Mouse (Mus musculus): ENCODE measurements around the gene Meis2. TPM values are rescaled to one million over a fixed set of nuclear protein-coding genes. Genes with fewer than 3 reads are reported as not detected.

The Meis2 gene
- polyA plus RNA-seq, 1 experiment from 2014 or later: 8.2 TPM

DNA sequence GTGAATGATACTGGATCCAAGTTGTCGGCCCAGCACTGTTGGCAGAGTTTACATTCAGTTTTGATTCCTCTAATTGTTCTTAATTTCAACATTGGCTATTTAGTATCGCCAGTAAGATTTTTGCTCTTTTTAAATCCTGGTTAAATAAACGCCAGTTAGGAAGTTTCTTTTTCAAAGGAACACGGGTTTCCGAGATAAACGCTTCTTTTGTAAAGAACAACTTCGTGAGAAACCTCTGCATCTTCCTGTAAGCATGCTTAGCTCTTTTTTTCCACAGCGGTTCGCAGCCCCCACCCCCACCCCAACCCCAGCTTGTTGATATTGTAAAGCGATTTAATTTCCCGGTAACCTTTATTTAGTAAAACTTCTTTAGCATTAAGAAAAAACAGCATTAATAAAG is 2.8 kb upstream of the Meis2 start:
- DNase-seq (ENCODE audit: low spot score): no peak

DNA sequence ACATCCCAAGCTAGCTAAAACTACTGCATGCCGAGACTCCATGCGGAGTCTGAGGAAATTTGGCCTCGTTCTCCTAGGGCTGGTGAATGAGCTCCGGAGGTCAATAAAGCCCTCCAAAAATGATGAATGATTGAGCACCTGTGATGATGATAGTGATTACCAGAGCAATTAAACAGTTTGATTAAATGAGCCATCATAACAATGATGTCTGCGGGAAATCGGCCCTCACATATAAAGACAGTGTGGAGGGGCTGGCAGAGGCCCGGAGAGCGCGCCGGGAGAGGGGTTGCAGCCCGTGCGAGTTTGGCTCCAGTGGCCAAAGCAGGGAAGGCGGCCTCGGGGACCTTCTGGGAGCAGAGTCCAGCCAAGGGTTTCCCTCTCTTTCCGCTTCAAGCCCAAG is 2.1 kb upstream of the Meis2 start:
- no peak for DNase-seq (ENCODE audit: low spot score)

DNA sequence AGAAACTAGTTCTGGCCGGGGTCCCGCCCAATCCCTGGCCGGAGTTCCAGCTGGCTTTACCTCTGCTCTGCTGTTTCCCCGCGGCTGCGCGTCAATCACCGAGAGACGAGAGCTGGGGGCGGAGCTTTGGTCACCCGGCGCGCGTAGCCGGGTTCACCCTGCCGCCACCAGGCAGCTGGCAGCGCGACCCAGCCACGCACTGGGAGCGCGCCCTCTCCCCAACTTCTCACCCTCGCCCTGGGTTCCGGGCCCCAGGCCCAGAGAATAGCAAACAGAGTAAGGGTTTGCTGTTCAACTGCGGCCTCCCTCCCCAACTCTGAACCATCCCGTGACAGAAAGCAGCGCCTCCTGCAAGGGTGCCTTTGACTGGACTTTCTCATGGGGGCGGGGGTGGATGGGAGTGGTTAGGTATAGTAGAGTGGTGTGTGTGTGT is 1.4 kb upstream of the Meis2 start:
- DNase-seq (ENCODE audit: low spot score): no peak

DNA sequence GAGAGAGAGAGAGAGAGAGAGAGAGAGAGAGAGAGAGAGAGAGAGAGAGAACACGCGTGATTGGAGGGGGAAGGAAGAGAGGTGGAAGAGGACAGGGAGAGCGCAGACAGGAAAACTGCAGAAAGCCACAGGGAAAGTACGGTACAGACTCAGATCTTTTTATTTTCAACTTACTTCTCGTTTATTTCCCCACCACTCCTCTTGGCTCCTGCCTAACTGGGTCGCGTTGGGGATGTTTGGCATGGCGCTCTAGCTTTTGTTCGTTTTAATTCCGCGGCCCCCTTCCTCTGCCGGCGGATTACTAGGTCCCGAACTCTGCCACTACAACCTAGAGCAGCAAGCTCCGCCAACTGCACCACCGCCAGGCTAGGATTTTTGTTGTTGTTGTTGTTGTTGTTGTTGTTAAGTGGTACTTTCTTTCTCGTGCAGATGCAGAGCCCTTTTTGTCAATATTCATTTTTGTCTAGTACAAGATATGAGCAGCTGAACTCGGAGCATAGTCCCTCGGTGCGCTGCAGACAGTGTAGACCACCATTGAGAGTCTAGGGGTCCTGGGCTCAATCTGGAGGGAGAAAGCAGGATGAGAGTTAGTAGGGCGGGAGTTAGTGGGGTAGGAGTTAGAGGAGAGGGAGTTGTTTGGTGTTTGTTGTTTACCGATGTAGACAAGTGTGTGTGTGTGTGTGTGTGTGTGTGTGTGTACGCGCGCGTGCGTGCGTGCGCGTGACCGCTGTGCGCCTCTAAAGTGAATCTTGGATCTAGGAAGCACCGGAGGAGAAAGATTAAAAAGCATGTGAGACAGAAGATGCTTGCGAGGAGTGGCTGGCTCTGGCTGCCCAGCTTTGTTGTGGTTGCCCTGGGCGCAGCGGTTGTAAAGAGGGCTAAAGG is 660 bp upstream of the Meis2 start:
- no peak for DNase-seq (ENCODE audit: low spot score)

DNA sequence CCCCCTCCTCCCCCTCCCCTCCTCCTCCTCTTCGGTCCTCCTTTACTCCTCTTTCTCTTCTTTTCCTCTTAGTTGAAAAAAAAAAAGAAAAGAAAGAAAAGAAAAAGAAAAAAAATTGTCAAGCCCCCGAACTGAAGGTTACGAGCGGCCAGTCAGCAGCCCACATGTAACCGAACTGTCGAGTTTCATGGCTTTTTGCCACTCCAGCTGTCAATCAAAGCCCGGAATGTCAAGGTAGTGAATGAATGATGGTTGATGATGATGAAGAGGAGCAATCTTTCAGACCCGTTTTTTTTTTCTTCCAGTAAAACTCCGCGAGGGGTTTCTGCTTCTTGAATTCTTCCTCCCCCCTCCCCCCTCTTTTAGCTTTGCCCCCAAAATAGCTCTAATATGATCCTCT is 582 bp downstream of the Meis2 start:
- DNase-seq (ENCODE audit: low spot score): no peak

DNA sequence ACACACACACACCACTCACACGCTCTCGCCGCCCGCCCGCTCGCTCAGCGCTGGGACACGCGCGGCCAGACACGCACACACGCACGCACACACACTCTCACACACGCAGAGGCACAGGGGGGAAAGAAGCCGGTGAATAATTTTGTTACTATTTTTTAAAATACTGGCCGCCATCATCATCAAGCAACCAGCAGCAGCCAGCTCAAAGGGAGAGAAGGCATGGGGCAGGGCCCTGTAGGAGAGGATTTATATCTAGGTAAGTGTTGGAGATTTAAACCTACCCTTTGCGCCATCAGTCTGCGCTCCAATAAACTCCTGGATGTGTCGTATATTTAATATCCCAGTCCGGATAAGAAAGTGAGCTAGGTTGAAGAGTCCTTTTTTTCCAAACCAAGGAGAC is 1.1 kb downstream of the Meis2 start:
- no peak for DNase-seq (ENCODE audit: low spot score)

DNA sequence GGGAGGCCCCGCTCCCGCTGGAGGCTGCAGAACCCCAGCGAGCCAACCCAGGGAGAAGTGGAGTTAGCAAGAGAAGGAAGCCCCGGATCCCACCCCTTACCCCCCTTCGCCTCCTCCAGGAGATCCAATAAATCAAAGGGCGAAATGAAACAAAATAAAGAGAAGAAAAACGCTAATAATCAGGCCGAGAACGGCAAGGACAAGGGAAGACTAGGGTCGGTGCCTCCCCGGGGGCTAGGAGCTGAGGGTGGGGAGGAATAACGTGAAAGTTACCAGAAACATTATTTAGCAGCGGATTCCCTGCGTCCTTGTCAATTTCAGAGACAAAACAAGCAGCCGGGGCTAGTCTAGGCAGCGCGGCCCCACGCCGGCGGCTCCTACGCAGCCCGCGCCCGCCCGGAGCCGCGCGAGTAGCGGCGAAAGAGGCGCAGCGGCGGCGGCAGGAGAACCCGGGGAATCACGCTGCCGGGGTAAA is 1.8 kb downstream of the Meis2 start:
- DNase-seq (ENCODE audit: low spot score): no peak

DNA sequence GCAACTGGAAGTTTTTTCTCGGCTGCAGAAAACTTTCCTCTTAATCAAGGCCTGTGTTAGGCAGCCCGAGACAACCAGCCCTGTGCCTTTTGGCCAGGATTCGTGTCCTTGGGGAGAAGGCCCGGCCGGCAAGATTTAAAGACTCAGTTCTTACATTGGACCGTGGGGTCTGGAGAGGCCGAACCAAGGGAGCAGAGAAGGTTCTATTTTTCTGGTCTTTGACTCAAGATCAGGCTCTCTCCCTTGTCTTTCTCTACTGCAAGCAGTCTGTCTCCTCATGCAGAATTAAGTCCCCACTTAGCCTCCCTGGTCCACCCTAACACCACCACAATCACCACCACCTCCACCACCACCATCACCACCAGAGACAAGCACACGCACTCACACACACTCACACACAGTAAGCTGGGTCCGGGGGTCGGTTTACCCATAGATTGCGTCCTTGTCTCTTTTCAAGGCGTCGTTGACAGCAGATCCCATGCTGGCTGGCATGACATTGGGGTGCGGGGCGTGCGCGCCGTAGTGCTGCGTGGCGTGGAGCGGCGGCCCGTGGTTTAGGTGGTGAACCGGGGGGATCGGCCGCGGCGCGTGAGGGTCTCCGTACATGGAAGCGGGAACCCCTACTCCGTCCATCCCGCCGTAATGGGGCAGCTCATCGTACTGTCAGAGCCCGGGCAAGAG is 2.7 kb downstream of the Meis2 start:
- DNase-seq (ENCODE audit: low spot score): no peak

DNA sequence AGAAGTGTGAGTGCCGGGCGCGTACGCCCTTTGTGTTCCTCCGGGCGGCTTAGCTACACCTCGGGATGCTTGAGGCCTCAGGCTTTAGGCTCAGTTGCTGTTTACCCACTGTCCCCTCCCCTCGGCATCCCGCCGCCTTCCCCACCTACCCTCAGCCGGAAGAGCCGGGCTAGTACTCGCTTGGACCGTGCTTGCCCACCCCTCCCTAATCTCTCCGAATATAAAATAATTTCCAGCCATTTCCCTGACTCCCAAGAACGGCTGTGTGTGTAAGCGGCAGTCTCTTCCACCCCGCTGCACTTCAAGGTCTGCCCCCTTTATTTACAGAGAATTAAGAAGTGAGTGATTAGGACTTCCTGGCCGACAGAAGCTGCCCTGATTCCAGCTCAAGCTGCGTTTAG is 3.4 kb downstream of the Meis2 start:
- no peak for DNase-seq (ENCODE audit: low spot score)

DNA sequence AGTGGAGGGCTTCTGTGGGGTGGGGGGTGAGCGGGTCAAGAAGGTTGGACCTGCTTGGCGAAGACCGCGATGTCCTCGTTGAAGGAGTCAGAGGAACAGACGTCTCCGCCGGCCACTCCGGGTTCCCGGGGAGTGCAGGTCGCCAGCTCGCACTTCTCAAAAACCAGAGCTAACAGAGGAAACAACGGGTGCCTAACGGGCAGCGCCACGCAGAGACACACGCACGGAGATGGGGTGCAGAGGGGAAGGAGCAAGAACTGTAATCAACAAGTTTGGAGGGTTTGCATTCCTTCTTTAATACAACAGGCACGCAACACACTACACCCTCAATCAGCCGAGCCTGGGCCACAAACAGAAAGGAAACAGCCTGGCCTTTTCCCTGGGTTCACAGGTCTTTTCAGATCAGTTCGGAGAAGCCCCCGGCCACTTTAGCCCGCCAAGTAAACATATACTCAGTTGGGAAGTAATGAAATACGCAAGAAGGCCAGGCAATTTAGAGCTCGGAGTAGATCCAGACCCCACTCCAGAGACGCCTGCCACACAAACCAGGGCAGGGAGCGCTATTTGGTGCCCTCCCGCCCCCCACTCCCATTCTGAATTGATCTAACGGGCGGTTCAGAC is 4.1 kb downstream of the Meis2 start:
- no peak for DNase-seq (ENCODE audit: low spot score)

DNA sequence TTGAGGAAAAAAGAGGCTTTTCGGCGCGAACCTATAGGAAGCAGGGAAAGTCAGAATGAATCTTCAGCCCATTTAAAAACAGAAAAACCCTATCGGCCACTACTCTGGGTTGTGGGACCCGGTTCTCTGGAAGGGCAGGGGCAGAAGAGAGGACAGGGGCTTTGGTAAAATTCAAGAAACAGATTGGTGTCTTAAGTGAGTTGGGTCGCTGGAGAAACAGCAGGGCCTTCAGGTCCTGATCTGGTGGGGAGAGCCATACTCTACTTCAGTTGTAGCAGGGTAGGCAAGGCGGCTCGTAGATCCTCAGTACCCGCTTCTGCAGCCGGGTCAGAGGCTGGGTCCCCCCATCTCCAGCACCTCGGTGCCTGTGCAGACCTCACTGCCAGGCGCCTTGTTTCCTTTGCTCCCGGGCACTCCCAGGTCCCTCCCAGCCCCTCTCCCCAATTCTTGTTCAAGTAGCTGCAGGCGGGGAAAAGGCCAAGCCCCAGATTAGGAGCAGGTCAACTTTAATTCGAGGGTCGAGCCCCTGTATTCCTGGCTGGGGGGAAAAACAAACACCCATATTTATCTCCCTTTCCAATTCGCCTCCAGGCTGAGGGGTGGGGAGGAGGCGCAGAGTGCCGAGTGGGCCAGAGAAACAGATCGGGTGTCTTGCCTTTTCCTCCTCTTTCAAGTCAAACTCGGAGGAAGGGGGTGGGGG is 4.8 kb downstream of the Meis2 start:
- no peak for DNase-seq (ENCODE audit: low spot score)

DNA sequence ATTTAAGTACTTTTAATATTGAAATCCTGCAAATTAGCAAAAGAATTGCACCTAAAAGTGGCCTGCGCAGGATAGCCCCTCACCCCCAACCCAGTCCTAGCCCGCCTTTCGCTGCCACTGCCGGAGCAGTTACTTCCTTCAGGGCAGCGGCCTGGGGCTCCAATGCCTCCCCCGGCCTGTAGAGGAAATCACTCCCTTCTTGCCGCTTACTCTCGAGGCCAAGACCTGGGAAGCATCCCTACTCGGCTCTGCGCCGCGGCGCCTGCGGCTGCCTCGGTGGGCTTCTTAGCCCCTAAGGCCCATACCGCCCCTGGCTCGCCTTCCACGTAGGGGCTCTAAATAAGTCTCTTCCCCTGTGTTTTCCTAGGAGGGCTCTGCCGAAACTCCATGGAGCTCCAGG is 5.4 kb downstream of the Meis2 start:
- no peak for DNase-seq (ENCODE audit: low spot score)

DNA sequence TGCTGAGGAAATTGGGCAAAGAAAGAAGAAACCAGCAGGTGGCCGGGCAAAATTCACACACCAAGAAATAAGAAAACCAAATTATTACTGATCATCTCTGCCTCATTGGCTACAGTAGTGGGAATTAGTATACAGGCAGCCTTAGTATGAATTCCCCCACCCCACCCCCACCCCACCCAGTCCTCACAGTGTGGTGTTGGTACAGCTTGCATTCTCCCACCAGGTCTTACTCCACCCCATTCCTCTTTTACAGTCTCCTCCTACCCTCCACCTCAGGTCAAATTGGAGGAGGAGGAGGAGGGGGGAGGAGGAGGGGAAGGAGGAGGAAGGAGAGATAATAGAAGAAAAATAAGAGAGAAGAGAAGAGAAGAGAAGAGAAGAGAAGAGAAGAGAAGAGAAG is 6.0 kb downstream of the Meis2 start:
- no peak for DNase-seq (ENCODE audit: low spot score)

DNA sequence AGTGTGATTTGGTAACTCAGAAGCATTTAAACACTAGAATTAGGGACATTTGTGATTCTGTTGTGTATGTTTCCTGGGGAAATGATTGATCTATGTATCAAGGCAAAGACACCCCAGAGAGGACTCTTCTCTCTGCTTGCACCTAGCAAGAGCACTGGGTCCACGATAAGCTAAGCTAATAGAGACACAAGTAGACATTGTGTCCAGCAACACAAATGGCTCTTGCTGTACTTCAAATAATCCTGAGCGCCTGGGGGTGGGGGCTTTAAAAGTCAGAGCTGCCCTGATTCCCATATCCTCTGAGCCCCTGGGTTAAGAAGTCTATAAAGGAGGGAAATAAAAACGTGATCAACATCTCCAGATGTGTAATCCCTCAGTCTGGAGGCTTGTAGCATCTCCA is 6.6 kb downstream of the Meis2 start:
- DNase-seq (ENCODE audit: low spot score): no peak

DNA sequence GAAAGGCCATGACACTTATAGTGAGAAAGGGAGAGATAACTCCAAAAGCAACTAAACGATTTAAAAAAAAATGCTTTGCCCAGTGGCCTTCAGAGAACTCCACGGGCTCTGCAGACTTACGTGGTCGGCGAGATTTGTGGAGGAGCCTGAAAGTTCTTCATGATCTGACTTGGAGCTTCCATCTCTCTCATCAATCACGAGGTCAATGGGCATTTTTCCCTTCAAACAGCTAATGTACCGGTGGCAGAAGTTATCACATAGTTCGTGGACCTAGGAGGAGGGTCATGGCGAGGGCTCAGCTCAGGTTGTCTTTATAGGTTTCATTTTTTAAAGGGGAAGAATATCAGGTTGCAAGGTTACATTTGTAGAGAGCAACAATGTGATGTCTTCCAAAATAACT is 7.1 kb downstream of the Meis2 start:
- DNase-seq (ENCODE audit: low spot score): no peak

DNA sequence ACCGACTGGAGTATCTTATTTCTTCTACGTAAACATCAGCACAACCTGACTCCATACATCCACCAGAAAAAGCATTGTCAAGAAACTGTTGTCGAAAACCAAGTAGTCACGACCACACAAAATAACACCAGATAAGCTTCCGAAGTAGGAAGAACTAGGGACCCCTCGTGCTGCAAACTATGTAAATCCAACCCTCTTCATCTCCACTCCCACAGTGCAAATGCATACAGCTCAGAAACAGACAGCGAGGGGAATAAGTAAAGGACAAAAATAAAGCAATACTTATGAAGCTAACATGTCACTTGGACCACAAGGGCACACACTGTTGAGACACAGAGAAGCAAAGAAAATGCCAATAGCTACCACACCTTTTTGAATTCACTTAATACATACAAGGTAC is 8.8 kb downstream of the Meis2 start:
- DNase-seq (ENCODE audit: low spot score): no peak

DNA sequence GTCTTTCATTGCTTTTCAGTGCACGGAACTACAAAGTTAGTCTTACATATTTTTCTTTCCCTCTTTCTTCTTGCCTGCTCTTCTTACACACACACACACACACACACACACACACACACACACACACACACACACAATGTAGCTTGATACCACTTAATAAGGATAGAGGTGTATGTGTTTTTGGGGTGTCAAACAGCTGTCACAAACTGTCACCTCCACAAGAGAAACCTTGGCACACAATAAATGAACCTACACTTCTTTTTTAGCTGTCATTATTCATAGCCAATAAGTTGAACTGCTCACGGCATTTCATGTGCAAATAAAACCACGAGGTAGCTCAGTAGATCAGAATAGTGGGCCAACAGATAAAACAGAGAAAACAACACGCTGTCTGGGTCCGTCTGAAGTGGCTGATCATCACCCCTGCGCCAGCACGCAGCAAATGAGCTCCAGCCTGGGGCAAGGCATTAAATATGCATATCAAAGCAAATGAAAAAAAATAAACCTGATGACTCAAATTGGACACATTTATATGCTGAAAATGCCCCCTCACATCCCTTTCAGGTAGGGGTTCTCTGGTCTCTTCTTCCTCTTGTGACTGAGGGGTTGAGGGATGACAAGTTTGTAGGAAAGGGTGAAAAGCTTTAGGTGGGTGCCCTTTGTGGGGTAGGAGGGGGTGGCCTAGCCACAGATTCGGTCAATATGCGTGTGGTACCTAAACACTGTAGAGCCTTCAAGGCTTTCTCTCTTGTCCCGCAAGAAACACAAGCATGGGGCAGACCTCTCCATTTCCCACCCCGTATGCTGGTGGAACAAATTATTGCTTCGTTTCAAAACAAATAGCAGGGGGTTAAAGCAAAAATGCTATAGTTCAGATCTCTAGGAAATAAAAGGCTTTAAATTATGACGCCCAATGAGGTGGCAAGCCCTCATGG is 9.7 kb downstream of the Meis2 start:
- no peak for DNase-seq (ENCODE audit: low spot score)

DNA sequence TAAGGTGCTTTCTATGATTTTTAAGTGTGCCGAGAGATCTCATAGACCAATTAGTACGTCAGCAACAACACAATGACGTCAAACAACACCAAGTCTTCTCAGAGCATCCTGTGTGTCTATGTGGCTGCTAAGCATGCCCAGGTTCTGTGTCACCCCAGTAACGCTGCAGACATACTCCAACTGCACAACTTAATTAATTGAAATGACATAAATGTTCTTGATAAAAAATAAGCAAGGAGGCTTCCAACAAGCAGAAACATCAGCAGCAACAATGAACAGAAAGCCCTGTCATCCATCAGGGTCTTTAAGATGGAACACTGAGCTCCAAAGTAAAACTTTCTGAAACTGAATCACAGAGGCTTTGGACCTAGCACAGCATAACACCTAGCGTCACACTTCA is 11.7 kb downstream of the Meis2 start:
- no peak for DNase-seq (ENCODE audit: low spot score)

DNA sequence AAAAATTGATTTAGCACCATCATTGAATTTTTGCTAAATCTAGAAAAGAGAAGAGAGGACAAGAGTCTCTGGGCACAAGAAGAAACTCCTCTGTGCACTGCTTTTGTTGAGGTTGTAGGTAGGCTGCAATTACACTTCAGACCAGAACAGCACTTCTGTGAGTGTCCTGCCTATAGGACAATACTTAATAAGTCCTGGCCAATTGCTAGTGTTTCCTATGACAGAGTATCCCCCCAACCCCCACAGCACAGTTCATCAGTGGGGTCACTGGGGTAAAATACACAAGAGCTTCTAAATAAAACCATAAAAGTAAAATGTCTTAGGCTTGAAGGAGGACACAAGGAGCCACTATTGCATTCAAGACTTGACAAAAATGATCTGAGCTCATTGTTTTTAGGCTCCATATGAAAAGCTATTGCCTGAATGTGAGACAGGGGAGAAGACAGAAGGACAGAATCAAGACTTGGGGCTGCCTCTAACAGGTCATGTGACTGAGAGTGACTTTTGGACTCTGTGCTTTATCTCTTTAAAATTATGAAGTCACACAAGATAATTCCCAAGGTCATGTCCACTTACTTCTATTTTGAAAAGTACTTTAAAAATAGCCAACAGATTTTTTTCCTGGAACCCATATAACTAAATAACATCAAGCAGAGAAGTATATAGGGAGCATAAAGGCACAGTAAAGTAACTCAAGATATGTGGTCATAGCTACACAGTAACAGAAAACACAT is 12.8 kb downstream of the Meis2 start:
- no peak for DNase-seq (ENCODE audit: low spot score)

Measured in thymus, postnatal 0 days (tissue).